Mouse (Mus musculus): ENCODE data around the gene Olfr1056. TPM values are rescaled to one million over a fixed set of nuclear protein-coding genes. Genes with fewer than 3 reads are reported as not detected.
"Not testable (repeated sequence)": the region's sequence is repeated elsewhere in the genome, so short reads cannot be mapped to it uniquely, and the experiment has no call there.

The Olfr1056 gene
- not detected in 2 replicates for total RNA-seq (2014; rRNA removed; ENCODE audit: low replicate concordance)
- not detected in 2 replicates for polyA plus RNA-seq (2015; fragmentation: Nextera tagmentation; extraction: Ambion mirVana)

DNA sequence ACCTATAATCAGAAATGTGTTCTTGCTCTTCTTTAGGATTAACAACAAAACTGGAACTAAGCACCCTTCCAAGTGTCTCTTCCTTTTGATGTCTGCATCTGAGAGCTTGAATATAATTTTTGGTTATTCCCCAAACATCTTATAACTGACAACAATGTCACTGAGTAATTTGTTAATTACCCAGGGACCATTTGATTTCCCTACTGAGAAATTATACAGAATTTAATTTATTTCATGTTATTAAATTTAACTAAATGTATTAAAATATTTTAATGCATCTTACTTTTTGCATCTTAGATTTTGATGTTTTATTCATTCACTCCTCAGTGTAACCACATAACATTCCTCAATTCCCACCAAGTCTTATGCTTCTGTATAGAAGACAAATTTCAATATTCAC lies at the start of gene Olfr1056:
Olfr1056 (minus strand) TSS at position 101 of the 400 bp plus-strand sequence.
- H3K4me3 ChIP-seq (ENCODE audit: low read depth, low read length): no peak within 1 kb of the TSS
- no peak within 1 kb of the TSS for H3K27ac ChIP-seq (ENCODE audit: low read depth)
- ATAC-seq (ENCODE audit: insufficient read depth, low read depth) (no peak), DNase-seq (ENCODE audit: low spot score) (no peak)
- H3K9ac ChIP-seq (replicated peaks; ENCODE audit: low read depth, low read length): no peak within 1 kb of the TSS
- no peaks in the 10 kb centered on the region for H3K27me3 ChIP-seq (ENCODE audit: control insufficient read depth, insufficient read depth, low read length)
- H3K36me3 ChIP-seq (replicated peaks; ENCODE audit: control insufficient read depth, insufficient read depth, low read length): no peaks in the 10 kb centered on the region
- no peaks in the 10 kb centered on the region for H3K4me1 ChIP-seq (ENCODE audit: control insufficient read depth, insufficient read depth)
- TF ChIP-seq EP300 (IDR thresholded peaks at IDR 0.05; ENCODE audit: low read depth) (no peak), CTCF (IDR thresholded peaks at IDR 0.05; ENCODE audit: low read depth) (no peak)
- H3K4me2 ChIP-seq (ENCODE audit: low read depth, low read length): no peak within 1 kb of the TSS
- no peaks in the 10 kb centered on the region for H3K9me3 ChIP-seq (replicated peaks; ENCODE audit: control insufficient read depth, low read length)

DNA sequence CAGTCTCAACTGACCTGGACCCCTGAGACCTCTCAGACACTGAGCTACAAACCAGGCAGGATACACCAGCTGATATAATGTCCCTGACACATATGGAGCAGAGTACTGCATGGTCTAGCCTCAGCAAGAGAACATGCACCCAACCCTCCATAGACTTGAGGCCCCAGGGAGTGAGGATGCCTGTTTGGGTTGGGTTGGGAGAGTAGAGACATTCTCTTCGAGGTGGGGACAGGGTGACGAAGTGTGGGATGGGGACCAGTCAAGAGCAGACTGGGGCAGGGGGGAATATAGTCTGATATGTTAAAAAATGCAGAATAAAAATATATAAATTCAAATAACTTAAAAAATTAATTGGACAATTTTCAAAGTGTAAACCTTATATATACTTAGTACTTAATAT lies 32.8 kb upstream of the Olfr1056 start:
- no peak for TF ChIP-seq CTCF (IDR thresholded peaks at IDR 0.05; ENCODE audit: low read depth)
- no peak for TF ChIP-seq EP300 (IDR thresholded peaks at IDR 0.05; ENCODE audit: low read depth)
- H3K9ac ChIP-seq (replicated peaks; ENCODE audit: low read depth, low read length): no peak overlapping the region
- H3K4me1 ChIP-seq (ENCODE audit: control insufficient read depth, insufficient read depth): no peaks in the 10 kb centered on the region
- no peak overlapping the region for H3K4me3 ChIP-seq (ENCODE audit: low read depth, low read length)
- H3K4me2 ChIP-seq (ENCODE audit: low read depth, low read length): no peak overlapping the region
- no peaks in the 10 kb centered on the region for H3K27me3 ChIP-seq (ENCODE audit: control insufficient read depth, insufficient read depth, low read length)
- ATAC-seq (ENCODE audit: insufficient read depth, low read depth) (no peak), DNase-seq (ENCODE audit: low spot score) (no peak)
- WGBS: 68% methylated on average over 2 of the region's 2 CpGs
- no peak overlapping the region for H3K27ac ChIP-seq (ENCODE audit: low read depth)
- no peaks in the 10 kb centered on the region for H3K36me3 ChIP-seq (replicated peaks; ENCODE audit: control insufficient read depth, insufficient read depth, low read length)
- H3K9me3 ChIP-seq (replicated peaks; ENCODE audit: control insufficient read depth, low read length): no peaks in the 10 kb centered on the region

DNA sequence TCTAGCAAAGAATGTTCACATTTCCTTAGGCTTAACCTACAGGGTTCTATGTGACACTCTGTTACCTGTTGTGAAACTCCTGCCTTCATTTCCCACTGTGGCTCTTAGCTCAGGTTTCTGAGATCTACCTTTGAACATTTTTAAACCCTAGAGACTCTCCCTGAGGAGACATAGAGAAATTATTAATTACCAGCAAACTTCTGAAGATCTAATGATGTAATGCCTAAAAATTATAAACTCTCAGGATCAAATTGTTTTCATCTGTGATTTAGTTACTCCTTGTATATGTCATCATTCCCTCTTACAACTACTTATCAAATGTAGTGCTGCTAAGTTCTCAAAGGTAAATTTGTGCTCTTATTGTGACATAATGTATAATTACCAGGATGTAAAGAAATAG lies 26.2 kb upstream of the Olfr1056 start, which contains the start of gene Olfr1058:
Olfr1058 (minus strand) TSS at position 101 of the 400 bp plus-strand sequence.
- H3K9ac ChIP-seq (replicated peaks; ENCODE audit: low read depth, low read length): not testable (repeated sequence)

DNA sequence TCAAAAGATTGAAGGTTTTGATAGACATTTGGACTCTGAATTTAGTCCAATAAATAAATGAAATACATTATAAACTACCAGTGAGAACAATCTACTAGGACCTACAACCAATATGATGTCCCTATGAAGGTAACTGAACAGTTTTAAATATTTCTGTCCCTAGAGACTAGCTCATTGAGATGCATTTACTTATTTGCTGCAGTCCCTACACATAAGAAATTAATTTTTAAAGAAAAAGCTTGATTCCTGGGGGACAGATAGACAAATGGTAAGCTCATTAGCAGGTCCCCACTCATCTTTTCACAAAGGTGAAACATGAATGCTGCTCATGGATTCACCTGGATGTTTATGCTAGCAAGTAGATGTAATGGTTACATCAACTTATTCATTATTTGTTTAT lies 16.0 kb upstream of the Olfr1056 start, which contains the start of gene Olfr1057:
Olfr1057 (minus strand) TSS at position 101 of the 400 bp plus-strand sequence.
- ATAC-seq (ENCODE audit: insufficient read depth, low read depth): no peak
- no peaks in the 10 kb centered on the region for H3K27me3 ChIP-seq (ENCODE audit: control insufficient read depth, insufficient read depth, low read length)

More for the DNA sequence above, 26.2 kb upstream of the Olfr1056 start, which contains the start of gene Olfr1058:
- not testable (repeated sequence) for H3K9me3 ChIP-seq (replicated peaks; ENCODE audit: control insufficient read depth, low read length); H3K27me3 ChIP-seq (ENCODE audit: control insufficient read depth, insufficient read depth, low read length); H3K36me3 ChIP-seq (replicated peaks; ENCODE audit: control insufficient read depth, insufficient read depth, low read length); H3K4me1 ChIP-seq (ENCODE audit: control insufficient read depth, insufficient read depth); H3K27ac ChIP-seq (ENCODE audit: low read depth); DNase-seq (ENCODE audit: low spot score); H3K4me2 ChIP-seq (ENCODE audit: low read depth, low read length); H3K4me3 ChIP-seq (ENCODE audit: low read depth, low read length); ATAC-seq (ENCODE audit: insufficient read depth, low read depth)

DNA sequence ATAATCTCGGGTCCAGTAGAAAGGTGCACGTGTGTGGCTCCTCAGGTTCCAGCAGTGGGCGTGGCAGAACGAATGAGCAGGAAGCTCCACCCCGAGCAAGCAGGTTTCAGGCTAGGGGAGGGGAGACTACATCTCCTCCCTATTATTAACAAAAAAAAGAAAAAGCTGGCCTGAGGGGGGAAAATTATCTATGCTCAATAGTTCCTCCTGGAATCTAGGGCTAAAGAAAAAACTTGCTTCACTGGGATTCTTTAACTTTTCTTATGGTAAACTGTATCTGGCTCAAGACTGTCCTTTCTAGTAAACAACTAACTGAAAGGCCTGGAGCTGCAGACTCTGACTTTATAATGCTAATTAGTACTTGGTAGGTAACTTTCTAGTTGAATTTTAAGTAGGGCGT lies 4.1 kb upstream of the Olfr1056 start:
- not testable (repeated sequence) for H3K4me2 ChIP-seq (ENCODE audit: low read depth, low read length); H3K36me3 ChIP-seq (replicated peaks; ENCODE audit: control insufficient read depth, insufficient read depth, low read length); H3K9ac ChIP-seq (replicated peaks; ENCODE audit: low read depth, low read length); H3K27me3 ChIP-seq (ENCODE audit: control insufficient read depth, insufficient read depth, low read length); H3K9me3 ChIP-seq (replicated peaks; ENCODE audit: control insufficient read depth, low read length); ATAC-seq (ENCODE audit: insufficient read depth, low read depth); H3K27ac ChIP-seq (ENCODE audit: low read depth); DNase-seq (ENCODE audit: low spot score); H3K4me3 ChIP-seq (ENCODE audit: low read depth, low read length); H3K4me1 ChIP-seq (ENCODE audit: control insufficient read depth, insufficient read depth)
- 67% methylated on average over 1 of the region's 6 CpGs for WGBS

More for the DNA sequence above, 16.0 kb upstream of the Olfr1056 start, which contains the start of gene Olfr1057:
- H3K4me3 ChIP-seq (ENCODE audit: low read depth, low read length): no peak within 1 kb of the TSS
- H3K36me3 ChIP-seq (replicated peaks; ENCODE audit: control insufficient read depth, insufficient read depth, low read length): no peaks in the 10 kb centered on the region
- no peak within 1 kb of the TSS for H3K9ac ChIP-seq (replicated peaks; ENCODE audit: low read depth, low read length)
- no peaks in the 10 kb centered on the region for H3K9me3 ChIP-seq (replicated peaks; ENCODE audit: control insufficient read depth, low read length)
- H3K27ac ChIP-seq (ENCODE audit: low read depth): no peak within 1 kb of the TSS
- no peak for DNase-seq (ENCODE audit: low spot score)
- TF ChIP-seq CTCF (IDR thresholded peaks at IDR 0.05; ENCODE audit: low read depth) (no peak), EP300 (IDR thresholded peaks at IDR 0.05; ENCODE audit: low read depth) (no peak)
- H3K4me1 ChIP-seq (ENCODE audit: control insufficient read depth, insufficient read depth): no peaks in the 10 kb centered on the region
- H3K4me2 ChIP-seq (ENCODE audit: low read depth, low read length): no peak within 1 kb of the TSS

DNA sequence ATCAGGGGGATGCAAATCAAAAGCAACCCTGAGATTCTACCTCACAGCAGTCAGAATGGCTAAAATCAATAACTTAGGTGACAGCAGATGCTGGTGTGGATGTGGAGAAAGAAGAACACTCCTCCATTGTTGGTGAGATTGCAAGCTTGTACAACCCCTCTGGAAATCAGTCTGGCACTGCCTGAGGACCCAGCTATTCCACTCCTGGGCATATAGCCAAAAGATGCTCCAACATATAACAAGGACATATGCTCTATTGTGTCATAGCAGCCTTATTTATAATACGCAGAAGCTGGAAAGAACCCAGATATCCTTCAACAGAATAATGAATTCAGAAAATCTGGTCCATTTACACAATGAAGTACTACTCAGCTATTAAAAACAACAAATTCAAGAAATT lies 10.5 kb downstream of the Olfr1056 start:
- not testable (repeated sequence) for H3K27ac ChIP-seq (ENCODE audit: low read depth); ATAC-seq (ENCODE audit: insufficient read depth, low read depth); H3K9ac ChIP-seq (replicated peaks; ENCODE audit: low read depth, low read length); H3K4me2 ChIP-seq (ENCODE audit: low read depth, low read length); H3K4me1 ChIP-seq (ENCODE audit: control insufficient read depth, insufficient read depth); H3K4me3 ChIP-seq (ENCODE audit: low read depth, low read length); H3K27me3 ChIP-seq (ENCODE audit: control insufficient read depth, insufficient read depth, low read length); H3K9me3 ChIP-seq (replicated peaks; ENCODE audit: control insufficient read depth, low read length); DNase-seq (ENCODE audit: low spot score); H3K36me3 ChIP-seq (replicated peaks; ENCODE audit: control insufficient read depth, insufficient read depth, low read length)
- WGBS: 88% methylated on average over 1 of the region's 1 CpGs

All from heart, postnatal 0 days (tissue).